Mouse (Mus musculus) ES-E14 (cell line): Measurements from ENCODE around the gene Homer2. TPM values are rescaled to one million over a fixed set of nuclear protein-coding genes. Genes with fewer than 3 reads are reported as not detected.

Experiments
- DNase-seq: peaks from one replicate; pipeline ENCODE4 v3.0.0-alpha.2; 2013; ENCODE audit warnings: low read depth, low spot score
- H3K27ac ChIP-seq: 2 replicates; pipeline ENCODE4 v1.5.1; 2012; ENCODE audit warnings: low read depth, mild to moderate bottlenecking, low read length, moderate library complexity, mixed read lengths; ENCODE audit not compliant: poor library complexity, insufficient read depth, severe bottlenecking
- H3K36me3 ChIP-seq: 2 replicates; pipeline ENCODE4 v1.6.1; 2012; ENCODE audit warnings: mild to moderate bottlenecking, low read length, moderate library complexity, mixed read lengths; ENCODE audit not compliant: control insufficient read depth, poor library complexity, insufficient read depth, severe bottlenecking
- H3K4me1 ChIP-seq, 2 experiments: fragments of 150-350 bp in 1 of 2; sonication (generic) in 1 of 2; 2 replicates each; pipeline ENCODE4 v1.6.1; 2012; ENCODE audit warnings: low read length in 2 of 2, mild to moderate bottlenecking in 1 of 2, mixed read lengths in 1 of 2; ENCODE audit not compliant: control insufficient read depth in 2 of 2, insufficient read depth in 2 of 2, poor library complexity in 1 of 2
- H3K4me3 ChIP-seq, 2 experiments: fragments of 150-350 bp in 1 of 2; sonication (generic) in 1 of 2; 2 replicates each; pipeline ENCODE4 v1.5.1; 2012; ENCODE audit warnings: low read length in 2 of 2, low read depth in 1 of 2, mild to moderate bottlenecking in 1 of 2, mixed read lengths in 1 of 2; ENCODE audit not compliant: insufficient read depth in 1 of 2, poor library complexity in 1 of 2, severe bottlenecking in 1 of 2
- H3K9ac ChIP-seq: 2 replicates; pipeline ENCODE4 v1.6.1; 2012; ENCODE audit warnings: low read depth, mild to moderate bottlenecking, low read length, mixed read lengths; ENCODE audit not compliant: poor library complexity, insufficient read depth, severe bottlenecking
- H3K9me3 ChIP-seq: fragments of 150-350 bp; sonication (generic); 2 replicates; pipeline ENCODE4 v1.6.1; 2012; ENCODE audit warnings: low read depth, mild to moderate bottlenecking, low read length; ENCODE audit not compliant: control insufficient read depth, insufficient read depth
- CHD2 ChIP-seq: IDR thresholded peaks from 2 replicates; pipeline ENCODE4 v1.6.1; 2014; ENCODE audit warnings: mild to moderate bottlenecking, low read depth, low read length, inconsistent platforms
- HCFC1 ChIP-seq: IDR thresholded peaks from 2 replicates; pipeline ENCODE4 v1.6.1; 2012; ENCODE audit warnings: low read length, inconsistent platforms, borderline replicate concordance; ENCODE audit not compliant: insufficient read depth
- MAFK ChIP-seq: IDR thresholded peaks from 2 replicates; pipeline ENCODE4 v1.6.1; 2014; ENCODE audit warnings: mild to moderate bottlenecking, low read depth, low read length, inconsistent platforms; ENCODE audit not compliant: insufficient read depth
- ZC3H11A ChIP-seq: IDR thresholded peaks from 2 replicates; pipeline ENCODE4 v1.6.1; 2012; ENCODE audit warnings: low read depth, mild to moderate bottlenecking, inconsistent platforms, low read length, borderline replicate concordance
- ZNF384 ChIP-seq: IDR thresholded peaks from 2 replicates; pipeline ENCODE4 v1.6.1; 2012; ENCODE audit warnings: low read depth, low read length, inconsistent platforms
- in situ Hi-C, 2 experiments: fragments of 600-800 bp; cut with MboI; formaldehyde crosslinking; loops; one replicate each; pipeline ENCODE4 v1.15.1; 2025; ENCODE audit warnings: low sequenced_read_pairs in 2 of 2, inconsistent platforms in 1 of 2; ENCODE audit not compliant: unreplicated experiment in 2 of 2
- total RNA-seq: library from RNA; depleted of rRNA; stranded (reverse); fragments of 300-350 nt; gene quantifications from 2 replicates; pipeline ENCODE4 v1.2.3, GENCODE M21; 2012

The Homer2 gene
- total RNA-seq, 1 experiment = 6.5 TPM

DNA sequence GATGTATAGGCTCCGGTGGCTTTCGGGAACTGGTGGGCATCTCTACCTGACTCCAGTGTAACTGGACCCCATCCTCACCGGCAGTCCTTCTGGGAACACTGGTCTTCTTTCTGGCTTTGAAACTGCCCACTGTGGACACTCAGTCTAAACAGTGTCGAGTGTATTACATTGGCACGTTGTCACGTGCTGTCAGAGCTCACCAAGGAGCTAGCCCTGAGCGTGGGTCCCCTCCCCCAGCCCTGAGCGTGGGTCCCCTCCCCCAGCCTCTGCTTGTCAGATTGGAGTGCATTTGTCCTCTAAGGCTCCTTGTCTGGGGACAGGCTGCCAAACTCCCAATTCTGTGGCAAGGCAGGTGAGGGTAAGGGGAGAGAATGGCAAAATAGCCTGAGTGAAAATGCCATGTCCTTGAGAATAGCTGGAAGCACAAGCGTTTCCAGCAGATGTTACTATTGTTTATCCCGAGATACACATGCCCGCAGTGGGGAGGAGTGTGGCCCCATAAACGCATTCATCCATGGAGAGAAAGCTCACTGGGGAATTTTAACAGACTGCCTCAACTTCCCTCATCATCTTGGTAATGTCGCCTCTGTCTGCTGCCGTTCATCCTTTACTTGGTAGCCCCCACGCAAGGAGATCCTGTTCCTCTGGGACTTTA, 33.8 kb downstream of the Homer2 start:
- TF ChIP-seq ZC3H11A (no peak), MAFK (no peak), HCFC1 (no peak), ZNF384 (no peak), CHD2 (no peak)
- in situ Hi-C loops = no loop called here
- peaks cover 0 to 3% of the 10 kb centered on the region in 2 experiments; a peak in 1 of 4 replicates for H3K4me1 ChIP-seq
- H3K27ac ChIP-seq = no peak overlapping the region
- no peak overlapping the region for H3K4me3 ChIP-seq
- H3K36me3 ChIP-seq = no peaks in the 10 kb centered on the region
- no peaks in the 10 kb centered on the region for H3K9me3 ChIP-seq
- no peak overlapping the region for H3K9ac ChIP-seq
- DNase-seq = no peak

DNA sequence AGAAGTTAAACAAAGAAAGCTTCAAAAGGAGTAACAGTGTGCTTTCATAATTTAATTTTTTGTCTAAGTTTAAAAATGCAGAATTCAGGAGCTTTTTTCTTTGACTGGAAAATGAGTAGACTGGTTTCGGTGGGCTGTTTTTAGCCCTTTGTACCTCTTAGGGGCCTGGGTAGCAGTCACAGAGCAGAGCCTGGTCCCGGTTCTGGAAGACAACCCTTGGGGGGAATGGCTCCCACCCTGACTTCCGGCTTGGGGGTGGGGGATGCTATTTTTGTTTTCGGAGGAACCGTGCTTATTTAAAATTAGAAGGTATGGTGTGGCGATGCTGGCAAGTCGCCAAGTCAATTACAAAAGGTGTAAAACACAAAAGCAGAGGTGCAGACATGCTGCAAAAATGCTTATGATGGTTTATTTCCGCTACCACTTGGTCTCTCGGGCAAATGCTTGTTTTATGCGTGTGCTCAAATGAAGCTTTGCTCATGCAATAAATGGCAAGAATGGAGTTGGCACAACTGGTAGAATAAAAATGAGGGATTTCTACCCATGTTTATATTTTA, 34.5 kb downstream of the Homer2 start:
- peaks cover 0 to 3% of the 10 kb centered on the region in 2 experiments; a peak in 1 of 4 replicates for H3K4me1 ChIP-seq
- no peaks in the 10 kb centered on the region for H3K9me3 ChIP-seq
- in situ Hi-C loops = no loop called here
- TF ChIP-seq ZNF384 (no peak), MAFK (no peak), HCFC1 (no peak), CHD2 (no peak), ZC3H11A (no peak)
- H3K36me3 ChIP-seq = no peaks in the 10 kb centered on the region
- no peak overlapping the region for H3K9ac ChIP-seq
- H3K4me3 ChIP-seq = no peak overlapping the region
- DNase-seq = no peak
- no peak overlapping the region for H3K27ac ChIP-seq

DNA sequence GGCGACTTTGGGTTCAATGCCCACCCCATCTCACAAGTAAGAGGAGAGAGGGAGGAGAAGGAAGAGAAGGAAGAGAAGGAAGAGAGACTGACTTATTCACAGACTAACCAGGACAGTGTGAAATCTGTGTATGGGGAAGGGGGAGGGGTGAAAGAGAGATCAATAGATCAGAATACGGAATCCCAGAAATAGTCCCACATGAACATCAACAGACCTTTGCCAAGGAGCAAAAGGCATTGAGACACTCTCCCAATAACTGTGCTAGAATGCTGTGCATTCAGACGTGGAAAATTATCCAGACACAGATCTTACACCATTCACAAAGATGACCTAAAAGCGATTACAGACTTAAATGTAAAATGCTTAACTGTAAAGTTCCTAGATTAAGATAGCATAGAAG, 40.2 kb downstream of the Homer2 start:
- H3K9ac ChIP-seq = no peak overlapping the region
- TF ChIP-seq ZNF384 (no peak), HCFC1 (no peak), CHD2 (no peak), ZC3H11A (no peak), MAFK (no peak)
- in situ Hi-C loops = no loop called here
- H3K9me3 ChIP-seq = no peaks in the 10 kb centered on the region
- no peak overlapping the region for H3K4me3 ChIP-seq
- DNase-seq = no peak
- no peak overlapping the region for H3K27ac ChIP-seq
- no peaks in the 10 kb centered on the region for H3K36me3 ChIP-seq
- H3K4me1 ChIP-seq = no peaks in the 10 kb centered on the region

DNA sequence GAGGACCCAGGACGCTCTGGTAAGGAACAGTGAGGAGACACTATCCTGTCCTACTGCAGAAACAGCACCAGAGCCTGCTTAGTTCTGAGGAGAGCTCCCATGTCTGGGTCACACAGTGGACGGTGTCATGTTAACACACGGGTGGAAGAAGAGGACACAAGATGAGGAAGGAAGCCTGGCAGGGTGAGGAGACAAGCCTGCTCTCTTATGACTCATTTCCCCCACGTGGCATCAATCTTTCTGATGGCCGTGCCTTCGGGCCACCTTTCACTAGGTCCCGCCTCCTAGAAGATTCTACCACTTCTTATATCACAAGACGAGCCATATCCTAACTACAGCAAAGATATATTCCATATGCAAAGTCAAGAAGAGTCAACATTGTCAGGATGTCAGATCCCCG, 40.7 kb downstream of the Homer2 start:
- Histone ChIP-seq H3K4me3 (no peak overlapping the region), H3K4me1 (no peaks in the 10 kb centered on the region), H3K27ac (no peak overlapping the region), H3K9ac (no peak overlapping the region), H3K9me3 (no peaks in the 10 kb centered on the region), H3K36me3 (no peaks in the 10 kb centered on the region)
- in situ Hi-C loops = no loop called here
- TF ChIP-seq ZC3H11A (no peak), HCFC1 (no peak), ZNF384 (no peak), CHD2 (no peak), MAFK (no peak)
- no peak for DNase-seq
